Mouse (Mus musculus) midbrain, embryonic 11.5 days (tissue): Measurements from ENCODE around the gene G3bp2. TPM values are rescaled to one million over a fixed set of nuclear protein-coding genes. Genes with fewer than 3 reads are reported as not detected.
"Not testable (repeated sequence)": the region's sequence is repeated elsewhere in the genome, so short reads cannot be mapped to it uniquely, and the experiment has no call there.

Experiments
- ATAC-seq: fragments of 200-750 bp; cut with Nextera tagmentation; 2 replicates; pipeline ENCODE4 v1.8.0; 2017; ENCODE audit warnings: moderate TSS enrichment, moderate library complexity; ENCODE audit not compliant: low FRiP score
- DNase-seq: peaks from one replicate; pipeline ENCODE4 v3.0.0; 2015; ENCODE audit warnings: low spot score; ENCODE audit errors: missing footprints
- H3K27ac ChIP-seq: fragments of 300-500 bp; sonication (generic); 2 replicates; pipeline ENCODE4 v1.5.1; 2014; ENCODE audit warnings: low read depth, low read length
- H3K27me3 ChIP-seq: fragments of 300-500 bp; sonication (generic); 2 replicates; pipeline ENCODE4 v1.6.1; 2014; ENCODE audit warnings: mild to moderate bottlenecking, low read length, moderate library complexity, mixed read lengths; ENCODE audit not compliant: control insufficient read depth, insufficient read depth
- H3K36me3 ChIP-seq: fragments of 300-500 bp; sonication (generic); 2 replicates; pipeline ENCODE4 v1.6.1; 2014; ENCODE audit warnings: mild to moderate bottlenecking, low read length, moderate library complexity, mixed read lengths; ENCODE audit not compliant: control insufficient read depth, insufficient read depth
- H3K4me1 ChIP-seq: fragments of 300-500 bp; sonication (generic); 2 replicates; pipeline ENCODE4 v1.6.1; 2014; ENCODE audit warnings: low read length; ENCODE audit not compliant: control insufficient read depth, insufficient read depth
- H3K4me2 ChIP-seq: fragments of 300-500 bp; sonication (generic); 2 replicates; pipeline ENCODE4 v1.6.1; 2014; ENCODE audit warnings: mild to moderate bottlenecking, moderate library complexity
- H3K4me3 ChIP-seq: fragments of 300-500 bp; sonication (generic); 2 replicates; pipeline ENCODE4 v1.5.1; 2014; ENCODE audit warnings: low read depth, low read length
- H3K9ac ChIP-seq: fragments of 300-500 bp; sonication (generic); 2 replicates; pipeline ENCODE4 v1.6.1; 2014; ENCODE audit warnings: low read length
- H3K9me3 ChIP-seq: fragments of 300-500 bp; sonication (generic); 2 replicates; pipeline ENCODE4 v1.6.1; 2016; ENCODE audit warnings: low read length; ENCODE audit not compliant: control insufficient read depth
- WGBS: fragments of 180-500 bp; shearing (Covaris S2); extraction: QIAGEN DNeasy Blood & Tissue Kit; methylation state at CpG from one replicate; pipeline ENCODE4 v1.1.7; 2014; 5-methylcytosine and 5-hydroxymethylcytosine counted together
- polyA plus RNA-seq: library from polyadenylated mRNA; unstranded; fragments of >200 nt; fragmentation: Nextera tagmentation; extraction: Ambion mirVana; gene quantifications from 2 replicates; pipeline ENCODE4 v1.2.1, GENCODE M21; 2014

G3bp2 gene
- 292 and 298 TPM in 2 replicates for polyA plus RNA-seq

DNA sequence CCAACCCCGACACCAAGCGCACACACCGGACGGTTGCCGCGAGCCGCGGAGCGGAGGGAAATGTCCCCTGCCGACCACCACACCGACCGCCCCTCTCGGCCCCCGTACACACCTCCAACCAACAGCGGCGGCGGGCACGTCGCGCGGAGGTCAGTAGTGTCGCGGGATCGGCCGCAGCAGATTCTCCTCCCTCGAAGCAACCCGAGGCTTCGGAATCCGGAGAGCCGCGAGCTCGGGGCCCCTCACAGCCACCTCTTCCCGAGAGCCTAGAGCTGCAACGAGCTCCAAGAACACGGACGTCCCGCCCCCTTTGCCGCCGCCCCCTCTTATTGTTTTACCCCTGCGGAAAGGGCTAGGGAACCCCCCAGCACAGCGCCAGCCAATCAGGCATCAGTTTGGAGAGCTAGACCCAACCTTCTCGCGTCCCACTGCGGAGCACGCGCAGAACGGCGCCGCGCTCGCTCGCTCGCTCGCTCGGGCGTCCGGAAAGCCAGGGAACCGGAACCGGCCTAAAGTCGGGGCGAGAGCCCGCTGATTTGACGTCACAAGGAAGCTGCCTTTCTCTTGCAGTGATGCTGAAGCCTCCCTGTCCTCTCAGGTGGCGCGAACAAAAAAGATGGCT lies at the start of gene G3bp2:
Gene G3bp2, minus strand, starts transcription at position 303 of the 622 bp plus-strand sequence.
- under 1% methylated on average over 65 of the region's 65 CpGs for WGBS
- Histone ChIP-seq H3K27ac (peak within 1 kb of the TSS; percentile 98), H3K4me3 (peak within 1 kb of the TSS; percentile 96)

DNA sequence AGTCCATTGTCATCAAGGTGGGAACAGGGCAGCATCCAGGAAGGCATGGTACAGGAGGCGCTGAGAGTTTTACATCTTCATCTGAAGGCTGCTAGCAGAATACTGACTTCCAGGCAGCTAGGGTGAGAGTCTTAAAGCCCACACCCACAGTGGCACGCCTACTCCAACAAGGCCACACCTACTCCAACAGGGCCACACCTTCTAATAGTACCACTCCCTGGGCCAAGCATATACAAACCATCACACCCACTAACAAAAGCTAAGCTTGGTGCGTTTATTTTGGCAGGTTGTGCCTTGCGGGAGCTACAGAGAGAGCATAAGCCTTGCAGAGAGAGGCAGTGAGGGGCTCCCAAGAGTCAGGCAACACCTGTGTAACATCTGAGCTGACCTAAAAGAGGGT lies 49.5 kb upstream of the G3bp2 start:
- H3K27me3 ChIP-seq, H3K4me1 ChIP-seq, H3K9ac ChIP-seq, ATAC-seq, H3K36me3 ChIP-seq, H3K27ac ChIP-seq, H3K4me3 ChIP-seq, H3K9me3 ChIP-seq, DNase-seq, H3K4me2 ChIP-seq: not testable (repeated sequence)
- 75% methylated on average over 4 of the region's 4 CpGs for WGBS

More for the DNA sequence above, at the start of gene G3bp2:
- peak; percentile 98 for ATAC-seq
- Histone ChIP-seq H3K9ac (peak within 1 kb of the TSS; percentile 98), H3K4me1 (peaks cover 11% of the 10 kb centered on the region), H3K27me3 (no peaks in the 10 kb centered on the region), H3K36me3 (no peaks in the 10 kb centered on the region), H3K4me2 (peak within 1 kb of the TSS; percentile 81), H3K9me3 (no peaks in the 10 kb centered on the region)
- DNase-seq = peak; percentile 100

DNA sequence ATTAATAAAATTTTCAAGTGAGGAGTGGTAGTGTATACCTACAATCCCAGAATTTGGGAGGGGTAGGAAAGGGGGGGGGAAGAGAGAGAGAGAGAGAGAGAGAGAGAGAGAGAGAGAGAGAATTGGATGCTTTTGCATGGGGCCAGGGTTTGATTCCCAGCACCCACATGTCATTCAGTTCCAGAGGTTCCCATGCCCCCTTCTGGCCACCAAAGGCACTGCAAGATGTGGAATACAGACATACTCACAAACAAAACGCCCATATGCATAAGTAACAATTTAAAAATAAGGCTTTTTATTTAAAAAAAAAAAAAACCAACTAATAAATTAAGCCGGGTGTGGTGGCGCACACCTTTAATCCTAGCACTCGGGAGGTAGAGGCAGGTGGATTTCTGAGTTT lies 48.6 kb upstream of the G3bp2 start:
- no peak overlapping the region for H3K4me2 ChIP-seq
- no peak overlapping the region for H3K9ac ChIP-seq
- H3K9me3 ChIP-seq = no peaks in the 10 kb centered on the region
- no peaks in the 10 kb centered on the region for H3K36me3 ChIP-seq
- H3K4me1 ChIP-seq = peaks cover 4% of the 10 kb centered on the region
- H3K4me3 ChIP-seq = no peak overlapping the region
- WGBS = 91% methylated on average over 4 of the region's 4 CpGs
- DNase-seq (no peak), ATAC-seq (no peak)
- H3K27ac ChIP-seq = no peak overlapping the region
- H3K27me3 ChIP-seq = no peaks in the 10 kb centered on the region

DNA sequence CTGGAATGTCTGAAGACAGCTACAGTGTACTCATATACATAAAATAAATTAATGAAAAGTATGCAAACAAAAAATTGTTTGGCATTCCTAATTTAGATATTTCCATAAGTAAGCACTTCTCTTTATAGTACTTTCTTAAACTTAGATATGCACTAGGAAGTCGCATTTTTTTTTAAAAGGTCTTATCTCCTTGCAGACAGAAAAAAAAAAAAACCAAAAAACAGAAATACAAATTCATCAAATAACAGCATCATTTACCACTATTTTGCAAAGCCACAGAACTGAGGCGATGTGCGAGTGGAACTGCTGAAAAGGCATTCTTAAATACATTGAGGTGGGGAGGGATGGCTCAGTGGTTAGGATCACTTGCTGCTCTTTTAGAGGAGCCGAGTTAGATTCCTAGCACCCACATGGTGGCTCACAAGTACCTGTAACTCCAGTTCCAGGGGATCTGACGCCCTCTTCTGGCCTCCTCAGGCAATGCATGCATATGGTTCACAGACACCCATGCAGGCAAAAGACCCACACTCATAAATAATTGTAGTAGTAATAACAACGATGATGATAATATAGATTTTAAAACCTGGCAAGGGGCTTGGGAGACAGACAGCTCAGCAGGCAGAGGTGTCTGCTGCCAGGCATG lies 46.6 kb upstream of the G3bp2 start:
- WGBS = 89% methylated on average over 6 of the region's 6 CpGs
- H3K4me1 ChIP-seq = no peaks in the 10 kb centered on the region

DNA sequence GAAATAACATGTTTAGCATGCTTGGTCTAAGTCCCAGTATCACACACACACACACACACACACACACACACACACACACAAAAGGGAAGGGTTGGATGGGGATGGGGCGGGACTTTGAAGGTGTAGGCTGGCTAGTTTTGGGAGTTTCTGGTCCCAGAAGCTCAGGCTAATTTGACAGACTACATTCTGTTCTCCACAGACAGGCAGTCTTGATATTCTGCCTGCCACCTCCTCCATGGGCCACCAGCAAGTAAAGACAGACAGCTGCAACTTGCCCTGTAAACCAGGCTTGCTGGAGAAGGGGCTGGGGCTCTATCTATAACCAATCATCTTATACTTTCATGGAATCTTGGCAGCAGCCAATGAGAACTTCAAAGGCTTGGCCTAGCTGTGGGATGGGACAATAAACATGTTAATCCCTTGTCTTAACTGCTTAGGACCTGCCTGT lies 45.8 kb upstream of the G3bp2 start:
- no peak overlapping the region for H3K9ac ChIP-seq
- H3K4me3 ChIP-seq = no peak overlapping the region
- H3K9me3 ChIP-seq = no peaks in the 10 kb centered on the region
- DNase-seq (no peak), ATAC-seq (0 out of 2 replicates have a peak, but pooled peaks have one; percentile 36)
- no peaks in the 10 kb centered on the region for H3K36me3 ChIP-seq
- no peaks in the 10 kb centered on the region for H3K4me1 ChIP-seq
- H3K27ac ChIP-seq = no peak overlapping the region
- no peaks in the 10 kb centered on the region for H3K27me3 ChIP-seq
- no peak overlapping the region for H3K4me2 ChIP-seq
- WGBS = 71% methylated on average over 1 of the region's 1 CpGs

More for the DNA sequence above, 46.6 kb upstream of the G3bp2 start:
- no peak overlapping the region for H3K27ac ChIP-seq
- no peaks in the 10 kb centered on the region for H3K9me3 ChIP-seq
- H3K27me3 ChIP-seq = no peaks in the 10 kb centered on the region
- no peak overlapping the region for H3K4me3 ChIP-seq
- no peak overlapping the region for H3K4me2 ChIP-seq
- H3K9ac ChIP-seq = no peak overlapping the region
- no peaks in the 10 kb centered on the region for H3K36me3 ChIP-seq
- ATAC-seq (no peak), DNase-seq (no peak)

DNA sequence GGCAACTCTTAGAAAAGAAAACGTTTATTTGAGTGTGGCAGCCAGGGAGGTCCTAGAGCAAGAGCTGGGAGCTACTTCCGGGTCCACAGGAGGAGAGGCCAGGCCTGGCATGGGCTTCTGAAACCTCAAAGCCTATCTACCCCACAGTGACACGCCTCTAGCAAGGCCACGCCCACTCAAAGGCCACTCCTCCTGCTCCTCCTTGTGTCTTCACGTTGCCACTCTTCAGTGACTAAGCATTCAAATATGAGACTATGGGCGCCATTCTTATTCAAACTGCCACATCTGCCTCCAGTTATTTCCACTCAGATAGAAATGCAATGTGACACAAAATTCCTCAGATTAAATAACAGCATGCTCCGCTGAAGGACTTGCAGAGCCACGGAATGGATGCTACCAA lies 45.1 kb upstream of the G3bp2 start:
- DNase-seq = no peak
- no peak overlapping the region for H3K27ac ChIP-seq
- 15% methylated on average over 8 of the region's 8 CpGs for WGBS
- H3K4me2 ChIP-seq = peak overlapping the region; percentile 22; the same call in 1 of the 2 replicates
- H3K9ac ChIP-seq = no peak overlapping the region
- no peaks in the 10 kb centered on the region for H3K4me1 ChIP-seq
- no peak overlapping the region for H3K4me3 ChIP-seq
- H3K9me3 ChIP-seq = no peaks in the 10 kb centered on the region
- peak; percentile 75 for ATAC-seq
- no peaks in the 10 kb centered on the region for H3K27me3 ChIP-seq
- H3K36me3 ChIP-seq = no peaks in the 10 kb centered on the region

DNA sequence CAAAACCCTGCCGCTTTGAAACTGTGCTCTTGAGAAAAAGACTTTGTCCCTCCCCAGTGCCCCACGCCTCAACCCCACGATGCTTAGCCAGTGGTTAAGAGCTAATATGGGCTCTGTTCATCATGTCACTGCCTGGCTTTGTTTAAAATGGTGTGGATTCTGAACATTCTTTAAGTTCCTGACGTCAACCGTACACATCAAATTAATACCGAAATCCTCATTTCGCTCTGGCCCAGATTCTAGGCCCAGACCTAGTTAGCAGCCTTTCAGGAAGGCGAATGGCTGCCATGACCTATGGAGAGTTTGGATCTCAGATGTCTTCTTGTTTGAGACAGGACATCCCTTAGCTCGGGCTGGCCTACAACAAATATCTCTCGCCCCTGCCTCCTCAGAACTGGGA lies 44.2 kb upstream of the G3bp2 start:
- no peak overlapping the region for H3K9ac ChIP-seq
- ATAC-seq (no peak), DNase-seq (no peak)
- H3K4me2 ChIP-seq = no peak overlapping the region
- no peak overlapping the region for H3K27ac ChIP-seq
- H3K27me3 ChIP-seq = no peaks in the 10 kb centered on the region
- no peaks in the 10 kb centered on the region for H3K36me3 ChIP-seq
- H3K4me1 ChIP-seq = no peaks in the 10 kb centered on the region
- no peak overlapping the region for H3K4me3 ChIP-seq
- 91% methylated on average over 10 of the region's 10 CpGs for WGBS
- H3K9me3 ChIP-seq = no peaks in the 10 kb centered on the region

DNA sequence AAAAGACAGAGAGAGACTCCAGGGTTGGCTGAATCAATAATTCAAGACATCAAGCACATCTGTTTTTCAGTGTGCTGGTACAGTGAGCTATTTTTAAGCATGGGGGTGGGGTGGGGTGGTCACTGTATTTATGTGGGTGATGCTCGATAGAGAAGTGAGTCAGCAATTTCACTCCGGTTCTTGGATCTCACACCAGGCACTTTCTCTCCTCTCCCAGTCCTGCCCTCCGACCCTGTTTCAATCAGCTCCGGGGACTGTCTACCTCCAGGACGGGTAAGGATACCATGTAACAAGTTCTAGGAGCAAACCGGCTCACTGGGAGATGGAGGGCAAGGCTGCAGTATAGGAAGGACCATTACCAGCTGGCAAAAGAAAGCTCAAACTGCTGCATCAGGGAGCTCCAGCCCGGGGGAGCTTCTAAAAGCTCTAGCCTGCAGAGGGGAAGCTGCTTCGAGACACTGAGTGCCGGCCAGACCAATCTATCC lies 43.7 kb upstream of the G3bp2 start:
- Histone ChIP-seq H3K27me3 (no peaks in the 10 kb centered on the region), H3K36me3 (no peaks in the 10 kb centered on the region), H3K4me3 (no peak overlapping the region), H3K9me3 (no peaks in the 10 kb centered on the region), H3K4me2 (no peak overlapping the region), H3K4me1 (no peaks in the 10 kb centered on the region), H3K9ac (no peak overlapping the region), H3K27ac (no peak overlapping the region)
- 78% methylated on average over 9 of the region's 9 CpGs for WGBS
- ATAC-seq (no peak), DNase-seq (no peak)

DNA sequence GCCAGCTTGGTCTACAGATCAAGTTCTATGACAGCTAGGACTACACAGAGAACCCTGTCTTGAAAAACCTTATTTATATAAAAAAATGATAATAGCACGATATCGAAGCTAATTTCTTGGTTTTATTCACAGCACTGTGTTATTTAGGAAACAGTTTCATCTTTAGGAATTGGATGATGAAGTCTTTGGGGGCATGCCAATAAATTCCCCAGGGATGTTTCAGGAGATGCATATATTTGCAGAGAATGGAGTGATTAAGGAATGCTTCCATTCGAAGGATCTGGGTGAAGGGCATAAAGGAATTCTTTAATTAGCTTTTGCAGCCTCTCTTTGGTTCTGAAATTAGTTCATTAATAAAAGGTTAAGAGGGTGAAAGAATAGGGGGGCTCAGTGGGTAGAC lies 41.9 kb upstream of the G3bp2 start:
- no peak overlapping the region for H3K9ac ChIP-seq
- WGBS = 91% methylated on average over 3 of the region's 3 CpGs

More for the DNA sequence above, 41.9 kb upstream of the G3bp2 start:
- Histone ChIP-seq H3K9me3 (no peaks in the 10 kb centered on the region), H3K4me3 (no peak overlapping the region), H3K36me3 (no peaks in the 10 kb centered on the region), H3K27ac (no peak overlapping the region), H3K4me2 (no peak overlapping the region), H3K27me3 (no peaks in the 10 kb centered on the region), H3K4me1 (no peaks in the 10 kb centered on the region)
- ATAC-seq = no peak
- no peak for DNase-seq
